Mouse (Mus musculus): ENCODE measurements around the gene Tpcn1. TPM values are rescaled to one million over a fixed set of nuclear protein-coding genes. Genes with fewer than 3 reads are reported as not detected.
A peak's percentile ranks its signal among the peaks of the same experiment; 100 is the strongest.

Tpcn1 gene
- polyA plus RNA-seq (2012; ENCODE audit: insufficient read depth, low replicate concordance), result 68.6 and 71.5 TPM in 2 replicates

DNA sequence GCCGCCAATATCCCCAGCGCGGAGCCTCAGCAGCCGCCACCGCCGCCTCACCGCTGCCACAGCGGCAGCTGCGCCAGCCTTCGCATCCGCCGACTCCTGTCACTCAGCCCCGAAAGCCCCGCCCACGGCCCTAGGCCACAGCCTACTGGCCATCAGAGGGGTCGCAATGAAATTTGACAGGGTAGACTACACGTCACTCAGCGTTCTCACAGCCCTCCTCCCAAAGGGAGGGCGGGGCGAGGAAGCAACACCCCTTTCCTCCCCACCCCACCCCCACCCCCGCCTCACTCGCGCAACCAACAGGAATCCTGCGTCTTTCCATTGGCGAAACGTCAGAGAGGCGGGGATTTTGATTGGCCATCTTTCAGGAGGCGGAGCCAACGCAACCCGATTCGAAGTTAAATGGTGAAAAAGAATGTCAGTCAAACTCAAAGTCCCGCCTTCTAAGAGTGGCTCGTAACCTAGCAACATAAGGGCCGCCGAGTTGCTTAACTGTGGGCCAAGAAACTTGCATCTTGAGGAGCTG is at the start of gene Tpcn1, which contains the start of gene Iqcd:
Gene Tpcn1 (minus strand): TSS at position 105 of the 526 bp plus-strand sequence.
Gene Iqcd (plus strand): TSS at position 448 of the 526 bp plus-strand sequence.
- H3K9me3 ChIP-seq, result peaks cover 9% of the 10 kb centered on the region; the same call in 1 of the 2 replicates

GRCm38 (mm10) chr5:120635633-120636032 is 47.2 kb upstream of the Tpcn1 start:
- TF ChIP-seq GATA1 (IDR thresholded peaks at IDR 0.05; ENCODE audit: borderline replicate concordance, low read length) (no peak), FLI1 (IDR thresholded peaks at IDR 0.05; ENCODE audit: low read length) (no peak)
- Histone ChIP-seq H3K4me1 (peaks cover 48% of the 10 kb centered on the region), H3K4me3 (replicated peaks) (no peak overlapping the region), H3K9me3 (peaks cover 34% of the 10 kb centered on the region), H3K36me3 (replicated peaks; ENCODE audit: low read length) (no peaks in the 10 kb centered on the region), H3K27me3 (replicated peaks) (peaks cover 80% of the 10 kb centered on the region)

More for the DNA sequence above, at the start of gene Tpcn1, which contains the start of gene Iqcd:
- TF ChIP-seq GATA1 (IDR thresholded peaks at IDR 0.05; ENCODE audit: borderline replicate concordance, low read length), result no peak
- peak within 1 kb of the TSS; percentile 98 for H3K4me3 ChIP-seq (replicated peaks)
- H3K4me1 ChIP-seq, result peaks cover 53% of the 10 kb centered on the region
- H3K27me3 ChIP-seq (replicated peaks), result no peaks in the 10 kb centered on the region
- H3K36me3 ChIP-seq (replicated peaks; ENCODE audit: low read length), result peaks cover 18% of the 10 kb centered on the region

GRCm38 (mm10) chr5:120634860-120635259 is 46.4 kb upstream of the Tpcn1 start:
- peaks cover 81% of the 10 kb centered on the region for H3K27me3 ChIP-seq (replicated peaks)
- no peaks in the 10 kb centered on the region for H3K36me3 ChIP-seq (replicated peaks; ENCODE audit: low read length)
- H3K9me3 ChIP-seq, result peaks cover 37% of the 10 kb centered on the region
- peak overlapping the region; percentile 1 for H3K4me3 ChIP-seq (replicated peaks)
- TF ChIP-seq GATA1 (IDR thresholded peaks at IDR 0.05; ENCODE audit: borderline replicate concordance, low read length) (no peak), FLI1 (IDR thresholded peaks at IDR 0.05; ENCODE audit: low read length) (no peak)
- peaks cover 42% of the 10 kb centered on the region for H3K4me1 ChIP-seq

GRCm38 (mm10) chr5:120634131-120634530 is 45.7 kb upstream of the Tpcn1 start, which contains the start of gene Cfap73:
Gene Cfap73 (minus strand): TSS chr5:120634235.
- H3K27me3 ChIP-seq (replicated peaks), result peaks cover 81% of the 10 kb centered on the region
- H3K36me3 ChIP-seq (replicated peaks; ENCODE audit: low read length), result peaks cover 5% of the 10 kb centered on the region
- TF ChIP-seq GATA1 (IDR thresholded peaks at IDR 0.05; ENCODE audit: borderline replicate concordance, low read length), result no peak
- no peak for TF ChIP-seq FLI1 (IDR thresholded peaks at IDR 0.05; ENCODE audit: low read length)
- peak within 1 kb of the TSS; percentile 1 for H3K4me3 ChIP-seq (replicated peaks)
- H3K9me3 ChIP-seq, result peaks cover 37% of the 10 kb centered on the region
- peaks cover 42% of the 10 kb centered on the region for H3K4me1 ChIP-seq

- peaks cover 72% of the 10 kb centered on the region for H3K27me3 ChIP-seq (replicated peaks)
- peaks cover 31% of the 10 kb centered on the region for H3K4me1 ChIP-seq
- no peak overlapping the region for H3K4me3 ChIP-seq (replicated peaks)
These were observed 43.4 kb upstream of the Tpcn1 start for GRCm38 (mm10) chr5:120631892-120632291.

GRCm38 (mm10) chr5:120631128-120631527 is 42.7 kb upstream of the Tpcn1 start:
- H3K4me1 ChIP-seq, result peaks cover 27% of the 10 kb centered on the region
- peaks cover 34% of the 10 kb centered on the region for H3K36me3 ChIP-seq (replicated peaks; ENCODE audit: low read length)
- H3K9me3 ChIP-seq, result peaks cover 32% of the 10 kb centered on the region
- peaks cover 67% of the 10 kb centered on the region for H3K27me3 ChIP-seq (replicated peaks)
- TF ChIP-seq FLI1 (IDR thresholded peaks at IDR 0.05; ENCODE audit: low read length), result no peak
- TF ChIP-seq GATA1 (IDR thresholded peaks at IDR 0.05; ENCODE audit: borderline replicate concordance, low read length), result no peak
- peak overlapping the region; percentile 65 for H3K4me3 ChIP-seq (replicated peaks)

More at GRCm38 (mm10) chr5:120631892-120632291, 43.4 kb upstream of the Tpcn1 start:
- Histone ChIP-seq H3K9me3 (peaks cover 32% of the 10 kb centered on the region), H3K36me3 (replicated peaks; ENCODE audit: low read length) (peaks cover 26% of the 10 kb centered on the region)
- TF ChIP-seq FLI1 (IDR thresholded peaks at IDR 0.05; ENCODE audit: low read length) (no peak), GATA1 (IDR thresholded peaks at IDR 0.05; ENCODE audit: borderline replicate concordance, low read length) (no peak)

GRCm38 (mm10) chr5:120628624-120629023 is 40.2 kb upstream of the Tpcn1 start:
- peaks cover 59% of the 10 kb centered on the region for H3K36me3 ChIP-seq (replicated peaks; ENCODE audit: low read length)
- no peak overlapping the region for H3K4me3 ChIP-seq (replicated peaks)

GRCm38 (mm10) chr5:120627515-120628300 is 39.2 kb upstream of the Tpcn1 start:
- no peak for TF ChIP-seq GATA1 (IDR thresholded peaks at IDR 0.05; ENCODE audit: borderline replicate concordance, low read length)
- no peak for TF ChIP-seq FLI1 (IDR thresholded peaks at IDR 0.05; ENCODE audit: low read length)
- H3K36me3 ChIP-seq (replicated peaks; ENCODE audit: low read length), result peaks cover 68% of the 10 kb centered on the region
- peaks cover 23% of the 10 kb centered on the region for H3K9me3 ChIP-seq
- H3K4me3 ChIP-seq (replicated peaks), result no peak overlapping the region
- peaks cover 37% of the 10 kb centered on the region for H3K27me3 ChIP-seq (replicated peaks)
- H3K4me1 ChIP-seq, result peaks cover 21% of the 10 kb centered on the region

More at GRCm38 (mm10) chr5:120628624-120629023, 40.2 kb upstream of the Tpcn1 start:
- H3K9me3 ChIP-seq, result peaks cover 26% of the 10 kb centered on the region
- H3K4me1 ChIP-seq, result peaks cover 14% of the 10 kb centered on the region
- peaks cover 44% of the 10 kb centered on the region for H3K27me3 ChIP-seq (replicated peaks)
- TF ChIP-seq FLI1 (IDR thresholded peaks at IDR 0.05; ENCODE audit: low read length) (no peak), GATA1 (IDR thresholded peaks at IDR 0.05; ENCODE audit: borderline replicate concordance, low read length) (no peak)

DNA sequence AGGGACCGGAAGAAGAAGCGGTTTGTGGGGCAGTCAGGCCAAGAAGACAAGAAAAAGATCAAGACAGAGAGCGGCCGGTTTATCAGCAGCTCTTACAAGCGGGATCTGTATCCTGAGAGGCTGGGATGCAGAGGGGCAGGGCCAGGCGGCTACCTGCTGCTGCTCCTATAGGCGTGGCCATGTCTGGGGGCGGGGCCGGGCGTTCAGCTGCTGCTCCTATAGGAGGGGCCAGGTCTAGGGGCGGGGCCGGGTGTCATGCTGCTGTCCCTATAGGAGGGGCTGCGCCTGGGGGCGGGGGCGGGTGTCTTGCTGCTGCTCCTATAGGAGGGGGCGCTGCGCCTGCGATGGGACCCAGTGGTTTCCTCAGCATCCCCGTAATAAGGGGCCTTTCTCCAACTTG is 37.9 kb upstream of the Tpcn1 start:
- Histone ChIP-seq H3K9me3 (peaks cover 11% of the 10 kb centered on the region), H3K4me1 (peaks cover 22% of the 10 kb centered on the region), H3K36me3 (replicated peaks; ENCODE audit: low read length) (peaks cover 81% of the 10 kb centered on the region), H3K4me3 (replicated peaks) (no peak overlapping the region), H3K27me3 (replicated peaks) (peaks cover 25% of the 10 kb centered on the region)
- TF ChIP-seq FLI1 (IDR thresholded peaks at IDR 0.05; ENCODE audit: low read length) (no peak), GATA1 (IDR thresholded peaks at IDR 0.05; ENCODE audit: borderline replicate concordance, low read length) (no peak)

DNA sequence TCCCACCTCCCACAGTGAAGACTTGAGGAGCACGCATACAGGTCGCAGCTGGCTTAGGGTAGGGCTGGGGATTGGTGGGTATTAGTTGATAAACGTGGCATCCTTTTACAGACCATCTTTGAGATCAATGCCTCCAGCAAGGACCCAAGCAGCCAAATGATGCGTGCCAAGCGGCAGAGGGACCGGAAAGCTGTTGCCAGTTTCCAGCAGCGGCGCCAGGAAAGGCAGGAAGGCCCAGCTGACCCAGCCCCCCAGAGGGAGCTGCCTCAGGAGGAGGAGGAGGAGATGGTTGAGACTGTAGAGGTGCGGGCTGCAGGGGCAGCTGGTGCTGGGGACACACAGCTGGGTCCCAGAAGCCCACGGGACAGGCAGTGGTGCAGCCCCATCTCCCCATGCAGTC is 36.0 kb upstream of the Tpcn1 start:
- TF ChIP-seq FLI1 (IDR thresholded peaks at IDR 0.05; ENCODE audit: low read length) (no peak), GATA1 (IDR thresholded peaks at IDR 0.05; ENCODE audit: borderline replicate concordance, low read length) (no peak)
- Histone ChIP-seq H3K27me3 (replicated peaks) (peaks cover 6% of the 10 kb centered on the region), H3K36me3 (replicated peaks; ENCODE audit: low read length) (peaks cover 99% of the 10 kb centered on the region), H3K4me1 (peaks cover 33% of the 10 kb centered on the region), H3K9me3 (no peaks in the 10 kb centered on the region), H3K4me3 (replicated peaks) (no peak overlapping the region)

All from megakaryocyte, embryonic 14.5 days (primary cell).